Mouse (Mus musculus) liver, postnatal 0 days (tissue): ENCODE results near the gene Hspa1b. TPM values are rescaled to one million over a fixed set of nuclear protein-coding genes. Genes with fewer than 3 reads are reported as not detected.
"Not testable (repeated sequence)": the region's sequence is repeated elsewhere in the genome, so short reads cannot be mapped to it uniquely, and the experiment has no call there.

Experiments
- ATAC-seq: fragments of 200-750 bp; cut with Nextera tagmentation; 2 replicates; pipeline ENCODE4 v1.8.0; 2017; ENCODE audit warnings: mild to moderate bottlenecking, moderate library complexity
- DNase-seq: peaks from one replicate; pipeline ENCODE4 v3.0.0-alpha.2; 2016
- H3K27ac ChIP-seq: fragments of 300-500 bp; sonication (generic); 2 replicates; pipeline ENCODE4 v1.5.1; 2014; ENCODE audit warnings: antibody characterized with exemption, moderate library complexity, mild to moderate bottlenecking, low read depth
- H3K27me3 ChIP-seq: fragments of 300-500 bp; sonication (generic); 2 replicates; pipeline ENCODE4 v1.6.1; 2014; ENCODE audit warnings: low read length, control low read depth, mixed read lengths; ENCODE audit not compliant: insufficient read depth
- H3K36me3 ChIP-seq: fragments of 300-500 bp; sonication (generic); replicated peaks from 2 replicates; pipeline ENCODE4 v1.6.1; 2014; ENCODE audit warnings: mild to moderate bottlenecking, control low read depth, low read length, moderate library complexity, mixed read lengths; ENCODE audit not compliant: insufficient read depth
- H3K4me1 ChIP-seq: fragments of 300-500 bp; sonication (generic); 2 replicates; pipeline ENCODE4 v1.6.1; 2014; ENCODE audit warnings: antibody characterized with exemption, mild to moderate bottlenecking, control low read depth; ENCODE audit not compliant: insufficient read depth
- H3K4me2 ChIP-seq: fragments of 300-500 bp; sonication (generic); 2 replicates; pipeline ENCODE4 v1.6.1; 2014; ENCODE audit warnings: low read depth, mild to moderate bottlenecking, low read length, moderate library complexity, mixed read lengths
- H3K4me3 ChIP-seq: fragments of 300-500 bp; sonication (generic); 2 replicates; pipeline ENCODE4 v1.5.1; 2014; ENCODE audit warnings: low read depth, low read length
- H3K9ac ChIP-seq: fragments of 300-500 bp; sonication (generic); replicated peaks from 2 replicates; pipeline ENCODE4 v1.6.1; 2014; ENCODE audit warnings: mild to moderate bottlenecking, moderate library complexity
- H3K9me3 ChIP-seq: fragments of 300-500 bp; sonication (generic); 2 replicates; pipeline ENCODE4 v1.6.1; 2016; ENCODE audit warnings: mild to moderate bottlenecking, control low read depth, low read length, mixed read lengths
- CTCF ChIP-seq: sonication (generic); IDR thresholded peaks from 2 replicates; pipeline ENCODE4 v1.5.1; 2016; ENCODE audit warnings: antibody characterized with exemption, low read depth
- EP300 ChIP-seq: IDR thresholded peaks from 2 replicates; pipeline ENCODE4 v1.6.1; 2016; ENCODE audit warnings: antibody characterized with exemption, low read depth, mild to moderate bottlenecking
- WGBS: fragments of 180-500 bp; shearing (Covaris S2); extraction: QIAGEN DNeasy Blood & Tissue Kit; methylation state at CpG from one replicate; pipeline ENCODE4 v1.1.7; 2014; ENCODE audit not compliant: insufficient replicate concordance; 5-methylcytosine and 5-hydroxymethylcytosine counted together
- polyA plus RNA-seq: library from polyadenylated mRNA; unstranded; fragments of >200 nt; fragmentation: Nextera tagmentation; extraction: Ambion mirVana; gene quantifications from 2 replicates; pipeline ENCODE4 v1.2.1, GENCODE M21; 2015

The Hspa1b gene
- polyA plus RNA-seq, 1 experiment from 2014 or later: 0.06 TPM

DNA sequence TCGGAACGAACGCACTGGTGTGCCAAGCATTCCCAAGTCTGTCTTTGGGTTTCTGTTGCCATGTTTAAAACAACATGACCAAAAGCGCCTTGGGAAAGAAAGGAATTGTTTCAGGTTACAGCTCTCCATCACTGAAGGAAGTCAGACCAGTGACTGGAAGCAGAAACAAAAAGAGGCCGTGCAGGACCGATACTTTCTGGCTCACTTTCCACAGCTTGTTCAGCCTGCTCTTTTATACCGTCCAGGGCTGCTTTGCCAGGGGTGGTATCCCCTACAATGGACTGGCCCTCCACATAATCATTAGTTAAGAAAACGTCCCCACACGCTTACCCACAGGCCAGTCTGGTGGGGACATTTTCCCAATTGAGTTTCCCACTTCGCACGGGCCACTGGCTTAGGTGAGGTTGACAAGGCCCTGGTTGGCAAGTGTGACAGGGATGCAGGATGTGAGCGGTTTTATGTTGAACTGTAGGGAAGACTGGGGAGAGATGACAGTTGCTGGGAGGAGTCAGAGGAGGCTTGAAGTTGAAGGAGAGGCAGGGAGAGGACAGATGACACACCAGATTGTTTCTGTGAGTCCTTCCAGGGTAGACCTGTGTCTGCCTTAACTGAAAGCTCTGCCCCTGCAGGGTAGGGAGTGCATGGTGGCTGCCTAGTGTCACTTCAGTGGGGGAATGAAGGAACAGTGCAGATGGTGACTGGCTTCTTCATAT is 43.3 kb upstream of the Hspa1b start:
- 3% methylated on average over 12 of the region's 12 CpGs for WGBS
- Histone ChIP-seq H3K36me3 (peaks cover 51% of the 10 kb centered on the region), H3K27ac (peak overlapping the region; percentile 98), H3K4me3 (peak overlapping the region; percentile 85), H3K9me3 (no peaks in the 10 kb centered on the region), H3K4me1 (peaks cover 44% of the 10 kb centered on the region), H3K27me3 (no peaks in the 10 kb centered on the region), H3K4me2 (peak overlapping the region; percentile 75), H3K9ac (peak overlapping the region; percentile 76)
- DNase-seq (peak; percentile 36), ATAC-seq (peak; percentile 3)
- no peak for TF ChIP-seq CTCF
- no peak for TF ChIP-seq EP300

DNA sequence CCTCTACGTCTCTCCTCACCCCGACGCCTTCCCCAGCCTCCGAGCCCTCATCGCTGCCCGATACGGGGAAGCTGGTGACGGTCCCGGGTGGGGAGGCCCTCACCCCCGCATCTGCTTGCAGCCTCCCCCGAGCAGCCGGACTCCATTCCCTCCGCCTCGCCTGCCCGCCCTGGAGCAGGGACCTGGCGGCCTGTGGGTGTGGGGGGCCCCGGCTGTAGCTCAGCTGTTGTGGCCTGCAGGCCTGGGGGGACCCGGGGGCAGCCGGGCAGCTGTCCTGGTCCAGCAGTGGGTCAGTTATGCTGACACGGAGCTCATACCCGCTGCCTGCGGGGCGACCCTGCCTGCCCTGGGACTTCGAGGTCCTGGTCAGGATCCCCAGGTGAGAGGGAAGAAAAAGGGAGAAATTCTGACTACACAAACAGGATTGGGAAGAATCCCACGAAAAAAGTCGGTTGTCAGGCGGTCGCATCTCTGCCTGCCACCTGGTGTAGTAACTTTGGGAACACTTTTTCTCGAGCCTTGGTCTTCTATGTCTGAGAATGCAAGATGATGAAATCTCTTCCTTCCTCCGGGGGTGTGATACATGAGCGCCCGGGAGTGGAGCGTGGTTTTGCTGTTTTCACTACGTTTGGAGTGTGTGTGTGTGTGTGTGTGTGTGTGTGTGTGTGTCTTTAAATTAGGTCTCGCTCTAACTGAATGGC is 42.6 kb upstream of the Hspa1b start:
- ATAC-seq (peak; percentile 16), DNase-seq (peak; percentile 50)
- peak overlapping the region; percentile 75 for H3K4me2 ChIP-seq
- peak overlapping the region; percentile 98 for H3K27ac ChIP-seq
- H3K9me3 ChIP-seq: no peaks in the 10 kb centered on the region
- H3K4me3 ChIP-seq: peak overlapping the region; percentile 85
- H3K4me1 ChIP-seq: peaks cover 46% of the 10 kb centered on the region
- peaks cover 45% of the 10 kb centered on the region for H3K36me3 ChIP-seq
- H3K27me3 ChIP-seq: no peaks in the 10 kb centered on the region
- peak overlapping the region; percentile 76 for H3K9ac ChIP-seq
- 0% methylated on average over 35 of the region's 35 CpGs for WGBS
- TF ChIP-seq CTCF: no peak

DNA sequence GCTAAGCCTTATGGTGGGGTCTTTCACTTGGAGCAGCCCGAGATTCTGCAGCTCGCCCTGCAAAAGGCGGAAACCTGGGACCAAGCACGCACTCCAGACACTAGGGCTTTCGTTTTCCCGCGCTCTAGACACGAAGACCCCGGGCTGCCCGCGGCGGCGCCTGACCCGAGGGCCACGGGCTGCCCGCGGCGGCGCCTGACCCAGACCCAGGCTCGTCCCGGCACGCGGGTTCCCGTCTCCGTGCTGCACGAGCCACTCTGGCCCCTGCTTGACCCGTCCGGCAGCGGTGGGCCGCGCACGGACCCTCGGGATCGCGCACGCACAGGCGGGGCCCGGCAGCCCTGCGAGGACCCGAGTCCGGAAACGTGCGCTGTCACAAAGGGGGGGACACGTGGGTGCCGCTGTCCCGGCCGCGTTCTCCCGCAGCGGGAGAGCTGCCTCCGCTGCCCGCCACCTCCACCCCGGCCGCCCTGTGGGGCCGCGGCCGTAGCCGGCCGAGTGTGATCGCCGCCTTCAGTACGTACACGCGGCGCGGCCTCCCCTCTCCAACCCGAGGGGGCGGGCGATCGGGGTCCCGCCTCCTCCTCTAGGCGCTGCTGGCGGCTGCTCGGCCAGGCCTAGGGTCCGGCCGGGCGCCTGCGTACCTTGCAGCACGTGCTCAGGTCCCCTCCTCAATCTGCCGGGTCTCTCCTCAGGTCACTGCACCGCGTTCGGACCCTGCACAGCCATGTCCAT is 41.8 kb upstream of the Hspa1b start, which contains the start of gene Vars:
Gene Vars, plus strand, starts transcription at position 271 of the 735 bp plus-strand sequence.
- ATAC-seq (peak; percentile 86), DNase-seq (peak; percentile 91)
- peak within 1 kb of the TSS; percentile 85 for H3K4me3 ChIP-seq
- peak within 1 kb of the TSS; percentile 75 for H3K4me2 ChIP-seq
- peak within 1 kb of the TSS; percentile 98 for H3K27ac ChIP-seq
- peak within 1 kb of the TSS; percentile 82 for H3K9ac ChIP-seq
- H3K27me3 ChIP-seq: no peaks in the 10 kb centered on the region
- 2% methylated on average over 70 of the region's 83 CpGs for WGBS
- TF ChIP-seq CTCF (0 out of 2 replicates have a peak, but pooled peaks have one; percentile 9), EP300 (peak; percentile 43; the same call in 1 of the 2 replicates)
- no peaks in the 10 kb centered on the region for H3K9me3 ChIP-seq
- H3K4me1 ChIP-seq: peaks cover 47% of the 10 kb centered on the region
- H3K36me3 ChIP-seq: peaks cover 42% of the 10 kb centered on the region

DNA sequence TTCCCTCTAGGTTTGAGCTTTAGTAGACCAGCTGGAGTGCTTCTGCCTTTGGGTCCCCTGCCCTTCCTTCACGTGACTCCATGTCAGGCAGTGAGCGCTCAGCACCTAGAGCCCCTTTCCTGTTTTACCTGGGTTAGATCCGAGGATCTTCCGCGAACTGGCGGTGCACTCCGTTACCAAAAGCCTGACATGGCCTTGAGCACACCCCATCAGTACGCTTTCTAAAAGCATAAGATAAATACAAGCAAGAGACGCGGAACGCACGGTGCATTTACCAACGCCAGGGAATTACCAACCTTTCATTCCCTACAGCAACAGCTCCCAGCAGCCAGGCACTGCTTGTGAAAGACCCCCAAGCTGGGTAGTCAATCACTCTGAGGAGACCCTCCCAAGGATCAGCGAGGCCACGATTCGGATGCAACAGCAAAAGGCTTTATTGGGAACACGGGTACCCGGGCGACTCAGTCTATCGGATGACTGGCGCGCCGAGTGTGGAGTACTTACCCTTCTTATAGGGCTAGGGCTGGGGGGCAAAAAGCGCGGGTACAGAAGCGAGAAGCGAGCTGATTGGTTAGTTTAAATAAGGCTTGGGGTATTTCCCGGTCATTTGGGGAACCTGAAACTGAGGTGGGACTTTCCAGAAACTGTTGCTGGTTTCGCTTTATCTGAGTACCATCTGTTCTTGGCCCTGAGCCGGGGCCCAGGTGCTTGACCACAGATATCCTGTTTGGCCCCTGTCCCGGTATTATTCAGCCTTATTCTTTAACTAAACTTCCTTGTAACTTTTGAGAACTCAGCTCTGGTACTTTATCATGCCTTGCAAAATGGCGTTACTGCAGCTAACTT is 41.1 kb upstream of the Hspa1b start:
- TF ChIP-seq EP300: peak; percentile 85
- Histone ChIP-seq H3K4me1 (peaks cover 48% of the 10 kb centered on the region), H3K36me3 (peaks cover 34% of the 10 kb centered on the region), H3K27ac (peak overlapping the region; percentile 98), H3K4me3 (peak overlapping the region; percentile 85), H3K9ac (peak overlapping the region; percentile 82), H3K4me2 (peak overlapping the region; percentile 75)
- peak; percentile 66 for DNase-seq
- not testable (repeated sequence) for H3K27me3 ChIP-seq, H3K9me3 ChIP-seq
- peak; percentile 46 for ATAC-seq
- 4% methylated on average over 29 of the region's 32 CpGs for WGBS

DNA sequence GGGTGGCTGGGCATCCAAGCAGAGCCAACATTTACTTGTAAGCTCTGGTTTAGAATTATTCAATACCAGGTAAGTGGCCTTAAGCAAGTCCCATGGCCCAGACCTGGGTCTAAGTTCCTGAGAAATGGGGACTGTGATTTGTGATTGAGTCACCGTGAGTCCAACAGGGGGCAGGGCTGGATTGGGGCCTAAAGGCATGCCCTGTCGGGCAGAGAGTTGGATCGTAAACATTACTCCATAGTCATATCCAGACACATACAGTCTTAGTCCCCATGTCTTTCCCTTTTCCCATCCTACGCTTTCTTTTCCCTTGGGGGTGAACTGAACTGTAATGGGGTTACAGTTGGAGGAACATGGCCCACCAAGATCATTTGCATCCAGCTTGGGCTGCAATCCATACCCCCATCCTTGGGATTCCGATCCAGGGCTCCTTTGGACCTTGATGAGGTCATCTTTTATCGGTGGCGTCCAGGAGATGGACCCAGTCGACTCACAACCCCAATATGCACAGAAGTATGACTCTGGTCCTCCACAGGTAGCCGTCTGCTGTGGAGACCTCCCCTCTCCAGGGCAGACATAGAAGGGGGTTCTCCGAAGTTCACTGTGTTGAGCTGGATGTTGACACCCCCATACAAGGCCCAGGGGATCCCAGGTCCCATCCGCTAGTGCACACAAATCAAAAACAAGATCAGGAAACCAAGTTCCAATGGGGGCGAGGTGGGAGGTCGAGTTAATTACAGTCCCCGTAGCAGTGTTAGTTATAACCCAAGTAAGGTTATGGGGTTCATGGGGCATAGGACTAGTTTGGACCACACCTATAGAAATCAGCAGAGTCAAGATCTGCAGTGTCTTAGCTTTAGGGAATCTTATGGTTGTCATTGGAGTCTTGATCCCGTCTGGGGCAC is 39.7 kb upstream of the Hspa1b start:
- Histone ChIP-seq H3K9me3 (no peaks in the 10 kb centered on the region), H3K4me3 (peak overlapping the region; percentile 85), H3K27ac (peak overlapping the region; percentile 98), H3K9ac (peak overlapping the region; percentile 82), H3K4me2 (peak overlapping the region; percentile 75), H3K36me3 (peaks cover 22% of the 10 kb centered on the region), H3K4me1 (peaks cover 48% of the 10 kb centered on the region), H3K27me3 (no peaks in the 10 kb centered on the region)
- DNase-seq: peak; percentile 35
- TF ChIP-seq CTCF (peak; percentile 37), EP300 (no peak)
- ATAC-seq: no peak
- WGBS: 67% methylated on average over 15 of the region's 15 CpGs
